Mouse (Mus musculus) B cell, adult (primary cell): ENCODE data around the gene Zfp781. TPM values are rescaled to one million over a fixed set of nuclear protein-coding genes. Genes with fewer than 3 reads are reported as not detected.

Experiments
- total RNA-seq: library from RNA; stranded (reverse); gene quantifications from 4 replicates; pipeline ENCODE4 v1.2.4, GENCODE M21; 2023; ENCODE audit not compliant: inconsistent age

Zfp781 gene
- 2.2 to 3.9 TPM (median 3.5 TPM) in 4 replicates for total RNA-seq

DNA sequence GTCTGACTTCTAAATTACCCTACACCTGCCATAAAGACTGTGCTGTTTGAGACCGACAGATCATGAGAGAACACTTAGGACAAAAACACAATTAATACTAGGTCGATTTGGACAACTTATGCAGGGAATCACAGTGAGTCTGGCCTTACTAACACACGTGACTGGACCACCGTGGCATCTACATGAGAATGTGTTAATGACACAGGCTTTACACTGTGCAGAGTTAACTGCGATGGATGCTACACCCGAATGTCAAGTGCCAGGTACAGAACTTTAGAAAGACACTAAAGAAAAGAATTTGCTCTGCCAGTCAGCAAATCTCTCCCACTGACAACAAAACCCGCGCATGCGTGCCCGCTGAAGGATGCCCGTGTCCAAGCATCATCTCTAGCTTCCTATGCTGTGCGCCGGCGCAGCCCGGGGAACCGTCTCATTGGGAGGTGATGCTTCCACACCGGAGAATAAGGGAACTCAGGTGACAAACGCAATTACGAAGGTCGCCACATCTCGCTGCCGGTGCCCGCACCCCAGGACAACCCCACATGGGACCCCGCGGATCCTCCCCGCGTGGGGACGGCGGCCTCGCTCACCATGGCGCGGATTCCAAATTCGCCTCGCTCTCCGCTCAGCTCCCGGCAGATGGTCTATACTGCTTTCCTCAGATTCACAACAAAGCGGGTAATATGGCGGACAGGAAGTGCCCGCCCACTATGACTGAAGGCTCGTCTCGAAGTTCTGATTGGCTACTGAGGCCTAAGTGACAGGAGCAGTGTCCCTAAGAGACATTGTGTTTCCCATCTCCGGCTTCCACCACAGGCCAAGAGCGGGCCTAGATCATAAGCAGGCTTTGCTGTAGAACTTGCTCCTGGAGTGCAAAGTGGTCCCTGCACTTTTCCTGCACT, at the start of gene Zfp781:
TSS of gene Zfp781 (minus strand) at position 639 of the 902 bp plus-strand sequence.

DNA sequence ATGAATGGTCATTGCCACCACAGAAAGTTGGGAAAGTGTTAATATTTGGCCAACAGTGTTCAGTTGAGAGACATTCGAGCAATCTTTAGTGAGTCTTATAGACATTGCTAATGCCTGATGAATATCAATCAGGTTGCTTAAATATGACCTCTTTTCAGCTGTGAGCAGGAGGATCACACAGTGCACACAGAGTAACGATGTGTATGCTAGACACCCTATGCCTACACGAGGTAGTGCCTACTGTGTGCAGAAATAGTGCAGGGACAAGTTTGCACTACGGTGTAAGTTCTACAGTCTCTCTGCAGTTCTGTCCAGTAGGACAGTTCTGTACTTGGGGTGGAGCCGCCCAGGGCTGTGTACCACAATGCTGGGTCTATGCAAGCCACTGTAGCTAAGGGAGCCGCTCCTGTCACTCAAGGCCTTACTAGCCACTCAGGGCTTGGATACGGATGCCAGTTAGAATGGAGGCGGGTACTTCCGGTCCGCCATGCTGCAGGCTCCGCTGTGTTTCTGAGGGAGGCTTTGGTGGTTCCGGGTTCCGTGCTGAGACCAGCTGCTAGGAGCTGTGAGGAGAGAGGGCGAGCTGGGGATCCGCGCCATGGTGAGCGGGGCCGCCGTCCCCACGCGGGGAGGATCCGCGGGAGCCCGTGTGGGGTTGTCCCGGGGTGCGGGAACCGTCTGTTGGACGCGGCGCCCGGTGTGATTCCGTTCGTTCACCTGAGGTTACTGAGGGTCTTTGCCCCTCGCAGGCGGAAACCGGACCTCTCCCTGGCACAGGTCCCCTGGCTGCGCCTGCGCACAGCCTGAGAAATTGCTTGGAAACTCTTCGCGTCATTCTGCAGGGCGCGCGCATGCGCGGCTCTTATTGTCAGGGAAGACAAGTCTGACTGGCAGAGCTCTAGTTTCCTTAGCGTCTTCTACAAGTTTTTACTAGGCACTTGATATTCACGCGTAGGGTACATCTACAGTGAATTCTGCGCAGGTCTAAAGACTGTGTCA, 66.6 kb downstream of the Zfp781 start, which contains the start of gene Gm32687:
TSS of gene Gm32687 (plus strand) at position 526 of the 999 bp plus-strand sequence.

Other genes with a start within 250 kb of the Zfp781 start
- gene Zfp433, start 225.7 kb downstream of the Zfp781 start, total RNA-seq: 7.6 to 12.4 TPM (median 8.3 TPM) in 4 replicates
- gene Gm3055, start 159.3 kb downstream of the Zfp781 start, total RNA-seq: 4.6 to 12.7 TPM (median 5.9 TPM) in 4 replicates
- 1.2 to 2.5 TPM (median 2.0 TPM) in 4 replicates for gene Gm4767, start 118.3 kb downstream of the Zfp781 start, total RNA-seq
- 3.5 to 4.8 TPM (median 4.3 TPM) in 4 replicates for gene Gm32687, start 66.5 kb downstream of the Zfp781 start, total RNA-seq
- gene Zfp873, start 117.6 kb upstream of the Zfp781 start, total RNA-seq: 6.5 to 9.4 TPM (median 8.1 TPM) in 4 replicates
- gene BC024063, start 152.9 kb upstream of the Zfp781 start, total RNA-seq: 9.3 to 11.8 TPM (median 9.9 TPM) in 4 replicates
- gene AU041133, start 197.5 kb upstream of the Zfp781 start, total RNA-seq: 7.3 to 11.9 TPM (median 8.0 TPM) in 4 replicates